Mouse (Mus musculus): ENCODE measurements around the gene Prr22. TPM values are rescaled to one million over a fixed set of nuclear protein-coding genes. Genes with fewer than 3 reads are reported as not detected.

Prr22 gene
- polyA plus RNA-seq, 1 experiment from 2014 or later, result 1.0 TPM

- Histone ChIP-seq H3K9ac (ENCODE audit: low read length) (peak within 1 kb of the TSS; percentile 60), H3K27me3 (ENCODE audit: control insufficient read depth, insufficient read depth, low read length) (peaks cover 52% of the 10 kb centered on the region), H3K4me3 (ENCODE audit: low read depth, low read length) (peak within 1 kb of the TSS; percentile 38), H3K36me3 (ENCODE audit: control insufficient read depth, insufficient read depth, low read length) (no peaks in the 10 kb centered on the region), H3K4me1 (ENCODE audit: control insufficient read depth, insufficient read depth, low read length) (peaks cover 22% of the 10 kb centered on the region), H3K4me2 (peak within 1 kb of the TSS; percentile 74), H3K9me3 (ENCODE audit: control insufficient read depth, low read length) (no peaks in the 10 kb centered on the region), H3K27ac (ENCODE audit: low read depth, low read length) (no peak within 1 kb of the TSS)
- DNase-seq (ENCODE audit: low spot score, missing footprints) (peak; percentile 98), ATAC-seq (ENCODE audit: low FRiP score) (peak; percentile 64)
- under 1% methylated on average over 46 of the region's 48 CpGs for WGBS
These were observed 12.5 kb upstream of the Prr22 start, which contains the start of gene Nrtn for GRCm38 (mm10) chr17:56757416-56758123. TSS of gene Nrtn (minus strand) at chr17:56757530.

GRCm38 (mm10) chr17:56758132-56758531 lies 11.9 kb upstream of the Prr22 start:
- H3K36me3 ChIP-seq (ENCODE audit: control insufficient read depth, insufficient read depth, low read length), result no peaks in the 10 kb centered on the region
- 5% methylated on average over 12 of the region's 12 CpGs for WGBS
- ATAC-seq (ENCODE audit: low FRiP score), result no peak
- H3K4me2 ChIP-seq, result no peak overlapping the region
- no peaks in the 10 kb centered on the region for H3K9me3 ChIP-seq (ENCODE audit: control insufficient read depth, low read length)
- H3K4me3 ChIP-seq (ENCODE audit: low read depth, low read length), result no peak overlapping the region
- H3K4me1 ChIP-seq (ENCODE audit: control insufficient read depth, insufficient read depth, low read length), result peaks cover 28% of the 10 kb centered on the region
- DNase-seq (ENCODE audit: low spot score, missing footprints), result peak; percentile 89
- H3K27ac ChIP-seq (ENCODE audit: low read depth, low read length), result no peak overlapping the region
- peaks cover 47% of the 10 kb centered on the region for H3K27me3 ChIP-seq (ENCODE audit: control insufficient read depth, insufficient read depth, low read length)
- H3K9ac ChIP-seq (ENCODE audit: low read length), result no peak overlapping the region

- ATAC-seq (ENCODE audit: low FRiP score), result no peak
- Histone ChIP-seq H3K27ac (ENCODE audit: low read depth, low read length) (no peak overlapping the region), H3K27me3 (ENCODE audit: control insufficient read depth, insufficient read depth, low read length) (peaks cover 35% of the 10 kb centered on the region), H3K4me3 (ENCODE audit: low read depth, low read length) (no peak overlapping the region), H3K9me3 (ENCODE audit: control insufficient read depth, low read length) (no peaks in the 10 kb centered on the region), H3K9ac (ENCODE audit: low read length) (no peak overlapping the region), H3K4me1 (ENCODE audit: control insufficient read depth, insufficient read depth, low read length) (peaks cover 28% of the 10 kb centered on the region), H3K4me2 (no peak overlapping the region), H3K36me3 (ENCODE audit: control insufficient read depth, insufficient read depth, low read length) (no peaks in the 10 kb centered on the region)
- WGBS, result 61% methylated on average over 7 of the region's 7 CpGs
- DNase-seq (ENCODE audit: low spot score, missing footprints), result no peak
These were observed 10.8 kb upstream of the Prr22 start for GRCm38 (mm10) chr17:56759261-56759660.

- 64% methylated on average over 3 of the region's 3 CpGs for WGBS
These were observed 9.0 kb upstream of the Prr22 start for GRCm38 (mm10) chr17:56761077-56761476.

DNA sequence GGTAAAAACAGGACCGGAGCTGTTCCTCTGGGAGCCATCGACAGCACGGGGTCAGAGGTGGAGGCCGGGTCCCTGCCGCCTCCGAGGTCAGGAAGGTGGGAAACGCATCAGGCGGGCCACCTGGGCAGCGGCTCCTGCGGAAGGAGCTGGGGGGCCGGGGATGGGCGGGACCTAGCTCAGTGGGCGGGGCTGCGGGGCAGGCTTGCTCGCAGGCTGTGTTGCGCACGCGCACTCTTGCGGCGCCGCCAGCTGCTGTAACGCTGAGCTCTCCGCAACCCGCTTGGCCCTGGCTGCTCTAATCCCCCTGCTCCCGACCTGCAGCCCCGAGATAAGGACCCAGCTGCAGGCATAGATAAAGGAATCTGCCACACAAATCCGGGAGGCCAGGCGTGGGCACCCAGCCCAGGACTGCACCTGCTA lies 8.0 kb upstream of the Prr22 start:
- ATAC-seq (ENCODE audit: low FRiP score) (peak; percentile 56), DNase-seq (ENCODE audit: low spot score, missing footprints) (peak; percentile 99)
- H3K9ac ChIP-seq (ENCODE audit: low read length), result peak overlapping the region; percentile 62
- H3K4me1 ChIP-seq (ENCODE audit: control insufficient read depth, insufficient read depth, low read length), result peaks cover 29% of the 10 kb centered on the region
- peak overlapping the region; percentile 93 for H3K27ac ChIP-seq (ENCODE audit: low read depth, low read length)
- peak overlapping the region; percentile 45 for H3K4me3 ChIP-seq (ENCODE audit: low read depth, low read length)
- H3K27me3 ChIP-seq (ENCODE audit: control insufficient read depth, insufficient read depth, low read length), result peaks cover 8% of the 10 kb centered on the region
- H3K4me2 ChIP-seq, result peak overlapping the region; percentile 67
- H3K36me3 ChIP-seq (ENCODE audit: control insufficient read depth, insufficient read depth, low read length), result peaks cover 2% of the 10 kb centered on the region; the same call in 1 of the 2 replicates
- WGBS, result 0% methylated on average over 24 of the region's 28 CpGs
- no peaks in the 10 kb centered on the region for H3K9me3 ChIP-seq (ENCODE audit: control insufficient read depth, low read length)

More at GRCm38 (mm10) chr17:56761077-56761476, 9.0 kb upstream of the Prr22 start:
- no peak for ATAC-seq (ENCODE audit: low FRiP score)
- Histone ChIP-seq H3K27ac (ENCODE audit: low read depth, low read length) (no peak overlapping the region), H3K9ac (ENCODE audit: low read length) (no peak overlapping the region), H3K27me3 (ENCODE audit: control insufficient read depth, insufficient read depth, low read length) (peaks cover 17% of the 10 kb centered on the region), H3K4me2 (no peak overlapping the region), H3K4me1 (ENCODE audit: control insufficient read depth, insufficient read depth, low read length) (peaks cover 33% of the 10 kb centered on the region), H3K4me3 (ENCODE audit: low read depth, low read length) (no peak overlapping the region), H3K36me3 (ENCODE audit: control insufficient read depth, insufficient read depth, low read length) (no peaks in the 10 kb centered on the region), H3K9me3 (ENCODE audit: control insufficient read depth, low read length) (no peaks in the 10 kb centered on the region)
- peak; percentile 65 for DNase-seq (ENCODE audit: low spot score, missing footprints)

DNA sequence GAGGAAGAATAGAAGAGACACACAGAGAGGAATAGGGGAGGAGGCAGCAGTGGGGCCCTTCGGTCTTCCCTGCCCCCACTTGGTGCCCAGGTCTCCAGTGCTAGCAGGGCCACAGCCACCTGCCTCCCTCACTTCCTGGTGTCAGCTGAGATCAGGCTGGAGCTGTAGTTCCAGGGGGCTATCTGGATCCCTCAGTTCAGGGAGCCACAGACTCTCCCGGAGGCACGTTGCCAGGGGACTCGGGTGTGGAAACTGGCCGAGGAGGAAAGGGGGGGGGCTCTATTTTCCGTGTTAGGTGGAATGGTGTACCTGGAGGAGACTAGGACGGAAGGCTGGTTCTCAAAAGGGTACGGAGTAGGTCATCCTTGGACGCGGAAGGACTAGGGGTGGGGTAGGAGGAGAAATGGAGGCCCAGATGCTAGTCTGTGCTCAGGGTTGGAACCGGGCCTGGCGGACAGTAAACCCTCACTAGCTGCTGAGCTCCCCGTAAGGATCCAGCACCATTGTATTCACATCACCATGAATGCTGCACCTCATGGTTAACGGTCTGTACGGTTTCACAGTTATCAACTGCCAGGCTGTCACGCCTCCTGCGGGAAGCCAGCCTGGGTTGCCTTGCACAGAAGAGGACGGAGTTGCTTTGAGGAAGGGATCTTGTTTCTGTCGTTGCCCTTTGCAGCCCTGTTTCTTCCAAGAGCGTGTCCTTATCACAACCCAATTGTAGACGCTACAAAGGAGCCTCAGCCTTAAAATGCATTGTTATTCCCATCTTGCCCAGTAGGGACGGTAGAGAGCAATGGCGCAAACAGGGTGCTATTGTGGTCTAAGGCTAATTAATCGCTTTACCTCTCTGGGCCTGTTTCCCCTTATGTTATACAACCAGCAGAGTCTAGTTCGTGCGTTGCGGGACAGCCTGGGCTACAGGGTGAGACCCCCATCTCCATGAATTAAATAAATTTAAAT lies 7.0 kb upstream of the Prr22 start:
- Histone ChIP-seq H3K36me3 (ENCODE audit: control insufficient read depth, insufficient read depth, low read length) (peaks cover 7% of the 10 kb centered on the region; the same call in 1 of the 2 replicates), H3K9me3 (ENCODE audit: control insufficient read depth, low read length) (no peaks in the 10 kb centered on the region), H3K4me2 (peak overlapping the region; percentile 67), H3K4me3 (ENCODE audit: low read depth, low read length) (no peak overlapping the region), H3K4me1 (ENCODE audit: control insufficient read depth, insufficient read depth, low read length) (peaks cover 19% of the 10 kb centered on the region), H3K27ac (ENCODE audit: low read depth, low read length) (peak overlapping the region; percentile 93), H3K9ac (ENCODE audit: low read length) (peak overlapping the region; percentile 62; the same call in 1 of the 2 replicates), H3K27me3 (ENCODE audit: control insufficient read depth, insufficient read depth, low read length) (no peaks in the 10 kb centered on the region; the same call in 1 of the 2 replicates)
- DNase-seq (ENCODE audit: low spot score, missing footprints) (peak; percentile 96), ATAC-seq (ENCODE audit: low FRiP score) (no peak)
- 47% methylated on average over 27 of the region's 27 CpGs for WGBS

DNA sequence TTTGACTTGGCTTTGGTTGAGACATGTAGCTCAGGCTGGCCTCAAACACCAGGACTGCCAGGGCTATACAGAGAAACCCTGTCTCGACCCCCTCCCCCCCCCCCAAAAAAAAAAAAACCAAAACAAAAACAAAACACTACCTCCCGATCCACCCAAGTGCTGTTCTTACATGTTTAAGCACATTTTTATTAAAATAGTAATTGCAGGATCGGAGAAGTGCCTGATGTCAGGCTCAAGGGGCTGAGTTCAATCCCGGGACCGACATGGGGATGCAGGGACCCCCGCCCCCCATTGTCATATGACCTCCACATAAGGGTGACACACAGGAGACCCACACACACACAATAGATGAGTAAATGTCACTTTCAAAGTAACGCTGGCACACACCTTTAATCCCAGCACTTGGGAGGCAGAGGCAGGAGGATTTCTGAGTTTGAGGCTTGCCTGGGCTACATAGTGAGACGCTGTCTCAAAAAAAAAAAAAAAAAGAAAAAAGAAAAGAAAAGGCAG lies 6.3 kb upstream of the Prr22 start:
- ATAC-seq (ENCODE audit: low FRiP score), result no peak
- Histone ChIP-seq H3K27me3 (ENCODE audit: control insufficient read depth, insufficient read depth, low read length) (no peaks in the 10 kb centered on the region; the same call in 1 of the 2 replicates), H3K4me1 (ENCODE audit: control insufficient read depth, insufficient read depth, low read length) (peaks cover 19% of the 10 kb centered on the region), H3K9ac (ENCODE audit: low read length) (no peak overlapping the region), H3K4me3 (ENCODE audit: low read depth, low read length) (peak overlapping the region; percentile 77), H3K27ac (ENCODE audit: low read depth, low read length) (no peak overlapping the region), H3K9me3 (ENCODE audit: control insufficient read depth, low read length) (no peaks in the 10 kb centered on the region), H3K36me3 (ENCODE audit: control insufficient read depth, insufficient read depth, low read length) (peaks cover 12% of the 10 kb centered on the region), H3K4me2 (peak overlapping the region; percentile 71)
- WGBS, result 75% methylated on average over 8 of the region's 8 CpGs
- no peak for DNase-seq (ENCODE audit: low spot score, missing footprints)

- Histone ChIP-seq H3K9ac (ENCODE audit: low read length) (peak within 1 kb of the TSS; percentile 86), H3K36me3 (ENCODE audit: control insufficient read depth, insufficient read depth, low read length) (peaks cover 12% of the 10 kb centered on the region), H3K27me3 (ENCODE audit: control insufficient read depth, insufficient read depth, low read length) (no peaks in the 10 kb centered on the region; the same call in 1 of the 2 replicates), H3K9me3 (ENCODE audit: control insufficient read depth, low read length) (no peaks in the 10 kb centered on the region), H3K4me1 (ENCODE audit: control insufficient read depth, insufficient read depth, low read length) (peaks cover 19% of the 10 kb centered on the region), H3K4me2 (peak within 1 kb of the TSS; percentile 71), H3K27ac (ENCODE audit: low read depth, low read length) (peak within 1 kb of the TSS; percentile 90), H3K4me3 (ENCODE audit: low read depth, low read length) (peak within 1 kb of the TSS; percentile 77)
- WGBS, result 3% methylated on average over 55 of the region's 58 CpGs
- DNase-seq (ENCODE audit: low spot score, missing footprints) (peak; percentile 98), ATAC-seq (ENCODE audit: low FRiP score) (peak; percentile 80)
These were observed 5.3 kb upstream of the Prr22 start, which contains the start of gene Dus3l for GRCm38 (mm10) chr17:56764474-56765354. TSS of gene Dus3l (plus strand) at chr17:56764757.

All from midbrain, embryonic 11.5 days (tissue).